Mouse (Mus musculus) spleen, embryonic (tissue): ENCODE data around the gene Zfp865.
"Not testable (repeated sequence)": the region's sequence is repeated elsewhere in the genome, so short reads cannot be mapped to it uniquely, and the experiment has no call there.

Experiments
- CTCF ChIA-PET: fragments of 350-600 bp; sonication (Branson Sonifier 250); formaldehyde crosslinking; loops from one replicate; lab custom pipeline; 2022; lab: Charles Lee

The Zfp865 gene

GRCm38 (mm10) chr7:5079365-5080009 is 59.3 kb downstream of the Zfp865 start:
- CTCF ChIA-PET = not testable (repeated sequence)

- CTCF ChIA-PET = no interaction called here
Observed at GRCm38 (mm10) chr7:5080010-5080751, 60.0 kb downstream of the Zfp865 start, which contains the start of gene Epn1. Gene Epn1, plus strand, starts transcription at chr7:5080235.

- CTCF ChIA-PET = no interaction called here
Observed at GRCm38 (mm10) chr7:5080815-5081214, 60.6 kb downstream of the Zfp865 start.

GRCm38 (mm10) chr7:5081241-5081640 is 61.1 kb downstream of the Zfp865 start:
- CTCF ChIA-PET = no interaction called here

GRCm38 (mm10) chr7:5081939-5082338 is 61.8 kb downstream of the Zfp865 start:
- CTCF ChIA-PET = no interaction called here

GRCm38 (mm10) chr7:5083325-5084105 is 63.3 kb downstream of the Zfp865 start:
- CTCF ChIA-PET = interaction anchor here (0.5 to 0.6 kb wide), 2 partner anchors 79 to 449 kb away, joined by 3 to 16 read pairs; no protein-coding TSS in a partner anchor

- CTCF ChIA-PET = no interaction called here
Observed at GRCm38 (mm10) chr7:5085512-5085911, 65.3 kb downstream of the Zfp865 start.
